Mouse (Mus musculus) heart, adult 2 months (tissue): Measurements from ENCODE around the gene Sh3kbp1. TPM values are rescaled to one million over a fixed set of nuclear protein-coding genes. Genes with fewer than 3 reads are reported as not detected.

ENCODE experiments used
- DNase-seq, 2 experiments: peaks; one replicate each; pipeline ENCODE4 v3.0.0; 2021
- H3K27ac ChIP-seq: fragments of 200-600 bp; 2 replicates; pipeline ENCODE4 v1.8.1; 2022
- H3K27me3 ChIP-seq: fragments of 200-500 bp; 2 replicates; pipeline ENCODE4 v1.6.1; 2012; ENCODE audit warnings: mild to moderate bottlenecking, low read length, inconsistent platforms, mixed read lengths; ENCODE audit not compliant: control insufficient read depth, insufficient read depth
- H3K36me3 ChIP-seq: fragments of 200-500 bp; 2 replicates; pipeline ENCODE4 v1.6.1; 2012; ENCODE audit warnings: low read length, inconsistent platforms; ENCODE audit not compliant: control insufficient read depth, insufficient read depth
- H3K4me1 ChIP-seq: fragments of 200-500 bp; 2 replicates; pipeline ENCODE4 v1.6.1; 2011; ENCODE audit warnings: low read length; ENCODE audit not compliant: control insufficient read depth, insufficient read depth
- H3K4me3 ChIP-seq: fragments of 200-600 bp; 2 replicates; pipeline ENCODE4 v1.8.1; 2022
- H3K79me2 ChIP-seq: fragments of 200-500 bp; replicated peaks from 2 replicates; pipeline ENCODE4 v1.6.1; 2012; ENCODE audit warnings: mild to moderate bottlenecking, inconsistent platforms, low read length, moderate library complexity, mixed read lengths; ENCODE audit not compliant: control insufficient read depth, insufficient read depth
- H3K9ac ChIP-seq: fragments of 200-500 bp; 2 replicates; pipeline ENCODE4 v1.6.1; 2012; ENCODE audit warnings: low read depth, mild to moderate bottlenecking, control low read depth, inconsistent platforms, low read length, mixed read lengths
- CTCF ChIP-seq: fragments of 200-600 bp; IDR thresholded peaks from 2 replicates; pipeline ENCODE4 v1.8.1; 2022; ENCODE audit warnings: antibody characterized with exemption, mild to moderate bottlenecking, moderate library complexity
- EP300 ChIP-seq: fragments of 200-500 bp; IDR thresholded peaks from 2 replicates; pipeline ENCODE4 v1.6.1; 2011; ENCODE audit warnings: low read depth, low read length, control low read depth; ENCODE audit not compliant: insufficient read depth
- POLR2A ChIP-seq: fragments of 200-500 bp; IDR thresholded peaks from 2 replicates; pipeline ENCODE4 v1.6.1; 2011; ENCODE audit warnings: mild to moderate bottlenecking, low read depth, low read length, control low read depth; ENCODE audit not compliant: insufficient read depth
- WGBS: fragments of 180-500 bp; shearing (Covaris S2); methylation state at CpG from one replicate; pipeline ENCODE4 v1.1.7; 2018; 5-methylcytosine and 5-hydroxymethylcytosine counted together
- intact Hi-C: fragments of 180-260 bp; cut with DNase I; formaldehyde crosslinking; loops from one replicate; pipeline ENCODE4 v1.15.1; 2025
- polyA plus RNA-seq: library from polyadenylated mRNA; depleted of rRNA; stranded (reverse); fragments of >200 nt; gene quantifications from 2 replicates; pipeline ENCODE4 v1.2.3, GENCODE M21; 2012
- total RNA-seq, 2 experiments: library from RNA; stranded (reverse); gene quantifications; 2 replicates each; pipeline ENCODE4 v1.2.3; 2021

The Sh3kbp1 gene
- total and polyA plus RNA-seq, 3 experiments, result 105 to 149 (median 132) TPM

- no peaks in the 10 kb centered on the region for H3K36me3 ChIP-seq
- H3K4me1 ChIP-seq, result no peaks in the 10 kb centered on the region
- intact Hi-C loops, result loop anchor here (2.0 to 10.0 kb wide), 4 partner anchors 126 to 488 kb away; no protein-coding TSS in a partner anchor
- peak; percentile 2 to 28 for DNase-seq
- 25% methylated on average over 12 of the region's 12 CpGs for WGBS
- no peaks in the 10 kb centered on the region for H3K27me3 ChIP-seq
- H3K79me2 ChIP-seq, result no peaks in the 10 kb centered on the region
- TF ChIP-seq CTCF (peak; percentile 71), EP300 (no peak), POLR2A (no peak)
- no peak overlapping the region for H3K27ac ChIP-seq
- H3K4me3 ChIP-seq, result peak overlapping the region; percentile 63
- peak overlapping the region; percentile 43; the same call in 1 of the 2 replicates for H3K9ac ChIP-seq
These were observed 715 bp upstream of the Sh3kbp1 start for GRCm38 (mm10) chrX:159626208-159626906.

DNA sequence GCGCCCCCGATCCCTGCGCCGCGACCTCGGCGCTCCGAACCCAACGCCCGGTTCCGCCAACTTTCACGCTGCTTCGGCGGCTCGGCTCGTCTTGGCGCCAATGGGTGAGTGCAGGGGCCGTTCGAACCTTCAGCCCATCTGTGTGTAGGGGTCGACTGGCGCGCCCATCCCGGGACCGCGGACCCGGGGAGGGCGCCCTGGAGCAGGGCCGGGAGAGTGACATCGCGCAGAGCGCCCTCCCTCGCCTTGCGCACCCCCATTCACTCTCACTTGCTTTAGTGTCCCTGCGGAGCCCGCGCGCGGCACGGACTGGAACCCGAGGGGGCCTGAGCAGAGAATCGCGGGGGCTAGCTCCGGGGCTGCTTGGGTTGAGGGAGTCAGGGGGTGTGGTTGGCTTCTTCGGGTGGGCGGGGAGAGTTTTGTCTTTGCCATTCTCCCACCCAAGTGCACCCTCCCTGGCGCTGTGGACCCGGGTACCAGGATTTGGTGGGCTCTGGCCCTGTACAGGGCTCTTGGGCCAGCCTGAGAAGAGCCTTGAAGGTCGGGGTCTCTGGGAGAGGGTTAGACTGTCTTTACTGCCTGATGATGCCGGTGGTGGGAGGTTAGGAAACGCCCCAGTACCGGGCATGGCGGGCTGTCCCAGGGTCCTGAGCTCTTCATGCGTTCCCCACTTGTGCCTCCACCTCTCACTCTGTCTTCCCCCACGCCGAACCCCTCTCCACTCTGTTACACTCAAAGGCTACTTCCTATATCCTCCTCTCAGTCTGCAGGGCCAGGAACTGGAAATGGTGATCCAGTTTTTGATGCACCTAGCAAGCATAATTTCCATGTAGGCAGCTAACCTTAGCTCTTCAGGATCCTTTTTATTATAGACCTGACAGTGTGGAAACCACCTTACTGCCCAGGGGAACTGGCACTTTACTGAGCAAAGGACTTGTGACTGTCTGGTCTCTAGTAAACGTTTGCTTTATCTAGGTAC lies 805 bp downstream of the Sh3kbp1 start:
- 20% methylated on average over 51 of the region's 56 CpGs for WGBS

GRCm38 (mm10) chrX:159628629-159629028 lies 1.6 kb downstream of the Sh3kbp1 start:
- DNase-seq, result no peak
- Histone ChIP-seq H3K27me3 (no peaks in the 10 kb centered on the region), H3K9ac (no peak overlapping the region), H3K79me2 (no peaks in the 10 kb centered on the region), H3K4me1 (no peaks in the 10 kb centered on the region), H3K4me3 (no peak overlapping the region; the same call in 1 of the 2 replicates), H3K36me3 (no peaks in the 10 kb centered on the region), H3K27ac (no peak overlapping the region)
- intact Hi-C loops, result loop anchor here (5.0 to 10.0 kb wide), 2 partner anchors 124 to 486 kb away; no protein-coding TSS in a partner anchor
- WGBS, result 44% methylated on average over 4 of the region's 4 CpGs
- TF ChIP-seq POLR2A (no peak), CTCF (no peak), EP300 (no peak)

More for the DNA sequence above, 805 bp downstream of the Sh3kbp1 start:
- H3K27ac ChIP-seq, result peak overlapping the region; percentile 56
- no peaks in the 10 kb centered on the region for H3K36me3 ChIP-seq
- H3K9ac ChIP-seq, result peak overlapping the region; percentile 74
- intact Hi-C loops, result loop anchor here (2.0 to 10.0 kb wide), 4 partner anchors 124 to 487 kb away; no protein-coding TSS in a partner anchor
- H3K27me3 ChIP-seq, result no peaks in the 10 kb centered on the region
- H3K4me3 ChIP-seq, result peak overlapping the region; percentile 63
- H3K79me2 ChIP-seq, result no peaks in the 10 kb centered on the region
- no peaks in the 10 kb centered on the region for H3K4me1 ChIP-seq
- no peak for TF ChIP-seq CTCF
- TF ChIP-seq EP300, result no peak
- TF ChIP-seq POLR2A, result no peak
- peak; percentile 43 to 48 for DNase-seq

GRCm38 (mm10) chrX:159629203-159629602 lies 2.1 kb downstream of the Sh3kbp1 start:
- TF ChIP-seq CTCF (no peak), EP300 (no peak), POLR2A (no peak)
- intact Hi-C loops, result loop anchor here (5.0 to 10.0 kb wide), 2 partner anchors 123 to 486 kb away; no protein-coding TSS in a partner anchor
- Histone ChIP-seq H3K79me2 (no peaks in the 10 kb centered on the region), H3K36me3 (no peaks in the 10 kb centered on the region), H3K4me1 (no peaks in the 10 kb centered on the region), H3K27me3 (no peaks in the 10 kb centered on the region), H3K27ac (no peak overlapping the region), H3K4me3 (no peak overlapping the region), H3K9ac (no peak overlapping the region)
- DNase-seq, result no peak
- WGBS, result 61% methylated on average over 2 of the region's 2 CpGs

DNA sequence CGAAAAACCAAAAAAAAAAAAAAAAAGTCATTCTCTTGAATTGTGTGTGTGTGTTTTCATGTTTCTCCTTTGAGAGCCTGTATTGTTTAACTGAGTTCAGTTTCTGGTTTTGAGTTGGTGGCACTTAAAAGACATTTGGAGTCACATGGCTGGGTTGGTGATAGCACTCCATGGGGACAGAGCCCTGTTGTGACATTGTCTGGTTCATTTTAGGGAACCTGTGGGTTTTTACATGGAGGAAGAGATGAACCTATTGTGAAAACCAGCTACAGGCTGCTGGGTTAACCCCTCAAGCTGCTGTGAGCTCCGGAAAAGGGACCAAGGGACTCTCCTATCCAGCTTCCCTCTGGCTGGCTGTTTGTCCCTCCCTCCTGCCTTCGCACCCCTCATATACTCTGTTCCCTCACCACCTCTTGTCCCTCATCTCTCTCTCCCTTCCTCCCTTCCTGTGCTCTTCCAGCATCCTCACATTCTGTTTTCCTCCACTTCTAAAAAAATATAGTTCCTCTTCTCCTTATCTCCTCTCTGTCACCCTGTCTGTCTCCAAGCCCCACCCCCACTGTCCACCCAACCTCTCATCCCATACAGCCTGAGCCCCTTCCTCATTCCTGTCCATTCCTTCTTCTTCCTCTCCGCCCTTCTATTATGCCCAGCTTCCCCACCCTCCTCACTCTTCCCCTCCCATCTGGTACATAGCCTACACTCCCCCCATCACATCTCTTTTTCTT lies 11.6 kb downstream of the Sh3kbp1 start:
- H3K27ac ChIP-seq, result no peak overlapping the region
- intact Hi-C loops, result no loop called here
- H3K36me3 ChIP-seq, result no peaks in the 10 kb centered on the region
- no peaks in the 10 kb centered on the region for H3K79me2 ChIP-seq
- no peaks in the 10 kb centered on the region for H3K27me3 ChIP-seq
- TF ChIP-seq CTCF, result no peak
- TF ChIP-seq POLR2A, result no peak
- no peak for TF ChIP-seq EP300
- DNase-seq, result no peak
- no peaks in the 10 kb centered on the region for H3K4me1 ChIP-seq
- H3K4me3 ChIP-seq, result no peak overlapping the region
- 70% methylated on average over 4 of the region's 4 CpGs for WGBS
- H3K9ac ChIP-seq, result no peak overlapping the region
